Mouse (Mus musculus) right cerebral cortex, postnatal 36 days (tissue): Measurements from ENCODE around the gene Ctbp1.

Experiments
- DNase-seq, 2 experiments: peaks; one replicate each; pipeline ENCODE4 v3.0.0; 2022; ENCODE audit warnings: low spot score in 2 of 2, mixed read lengths in 1 of 2

Gene Ctbp1

DNA sequence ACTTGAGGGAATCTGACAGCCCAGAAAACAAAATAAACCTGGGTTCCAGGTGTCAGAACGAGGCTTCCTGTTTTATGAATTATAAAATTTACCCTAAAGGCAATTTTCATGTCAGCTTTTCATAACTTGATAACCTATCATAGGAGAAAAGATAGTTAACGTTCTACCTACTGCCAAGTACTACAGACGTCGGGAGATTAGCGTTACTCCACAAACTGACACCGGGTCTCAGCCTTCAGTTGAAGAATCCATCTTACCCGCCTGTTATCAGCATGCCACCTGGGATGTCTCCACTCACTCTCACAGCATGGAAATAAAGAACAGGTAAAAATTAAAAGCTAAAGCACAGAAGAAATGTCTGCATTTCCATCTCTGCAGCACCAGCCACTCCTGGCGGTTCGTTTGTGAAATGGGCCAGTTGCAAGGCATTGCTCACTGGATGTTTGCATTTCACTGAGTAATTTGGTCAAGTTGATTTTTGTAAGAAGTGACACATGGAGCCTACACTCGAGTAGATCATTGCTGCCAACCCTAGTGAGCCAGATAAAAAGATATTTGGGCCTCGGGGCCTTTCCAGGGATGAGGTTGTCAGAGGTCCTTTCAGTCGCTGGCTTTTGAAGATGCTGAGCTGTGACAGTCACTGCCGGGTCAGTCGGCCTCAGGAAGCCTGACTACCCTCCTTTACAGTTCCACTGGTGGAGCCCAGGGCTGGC, 66.1 kb downstream of the Ctbp1 start:
- DNase-seq, result no peak

DNA sequence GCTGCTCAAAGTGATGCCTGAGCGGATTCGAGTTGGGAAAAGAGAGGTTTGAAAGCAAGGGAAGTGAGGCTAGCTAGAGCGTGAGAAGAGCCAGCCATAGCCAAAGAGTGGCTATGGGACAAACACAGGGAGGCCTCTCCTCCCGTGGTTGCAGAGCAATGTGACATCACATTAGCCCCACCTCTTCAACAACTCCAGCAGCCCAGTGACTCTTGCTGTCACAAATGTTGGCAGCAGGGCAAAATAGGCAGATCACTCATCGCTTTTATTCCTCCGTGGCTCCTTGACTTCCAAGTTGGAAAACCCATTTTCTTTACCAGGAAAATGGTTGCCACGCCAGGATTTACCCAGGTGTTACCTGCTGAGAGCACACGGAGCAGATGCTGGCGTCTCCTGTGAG, 67.7 kb downstream of the Ctbp1 start:
- no peak for DNase-seq

DNA sequence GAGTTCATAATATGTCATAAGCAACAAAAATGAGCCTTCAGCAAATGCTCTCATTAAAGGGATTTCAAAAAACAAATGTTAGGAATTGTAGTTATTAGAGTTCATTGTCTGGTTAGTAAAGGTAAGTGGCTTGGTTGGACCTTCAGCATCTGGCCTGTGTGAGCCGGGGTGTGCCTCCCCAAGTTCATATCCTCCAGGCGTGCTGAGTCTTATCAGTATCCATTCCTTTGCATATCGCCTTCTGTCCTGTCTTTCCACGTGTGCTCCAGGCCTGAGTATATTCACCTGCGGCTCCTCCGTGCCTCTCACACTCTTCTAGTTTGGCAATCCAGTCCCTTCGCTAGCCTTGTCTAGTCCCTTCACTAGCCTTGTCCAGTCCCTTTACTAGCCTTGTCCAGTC, 68.5 kb downstream of the Ctbp1 start:
- no peak for DNase-seq

DNA sequence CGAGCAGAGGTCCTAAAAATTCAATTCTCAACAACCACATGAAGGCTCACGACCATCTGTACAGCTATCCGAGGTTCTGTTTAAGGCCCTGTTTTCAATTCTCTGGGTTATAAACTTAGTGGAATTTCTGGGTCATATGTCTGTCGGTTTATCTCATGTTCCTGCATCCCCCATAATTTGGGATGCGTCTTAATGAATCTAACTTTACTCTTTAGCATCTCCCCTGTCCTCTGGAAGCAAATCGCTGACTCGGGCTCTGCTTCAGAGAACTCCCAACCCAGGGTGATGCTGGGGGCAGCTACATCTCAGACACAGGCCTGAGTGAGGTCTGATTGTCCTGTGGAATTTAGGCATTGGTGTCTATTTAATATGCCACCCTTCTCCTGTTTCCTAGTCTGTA, 70.5 kb downstream of the Ctbp1 start:
- DNase-seq, result no peak

DNA sequence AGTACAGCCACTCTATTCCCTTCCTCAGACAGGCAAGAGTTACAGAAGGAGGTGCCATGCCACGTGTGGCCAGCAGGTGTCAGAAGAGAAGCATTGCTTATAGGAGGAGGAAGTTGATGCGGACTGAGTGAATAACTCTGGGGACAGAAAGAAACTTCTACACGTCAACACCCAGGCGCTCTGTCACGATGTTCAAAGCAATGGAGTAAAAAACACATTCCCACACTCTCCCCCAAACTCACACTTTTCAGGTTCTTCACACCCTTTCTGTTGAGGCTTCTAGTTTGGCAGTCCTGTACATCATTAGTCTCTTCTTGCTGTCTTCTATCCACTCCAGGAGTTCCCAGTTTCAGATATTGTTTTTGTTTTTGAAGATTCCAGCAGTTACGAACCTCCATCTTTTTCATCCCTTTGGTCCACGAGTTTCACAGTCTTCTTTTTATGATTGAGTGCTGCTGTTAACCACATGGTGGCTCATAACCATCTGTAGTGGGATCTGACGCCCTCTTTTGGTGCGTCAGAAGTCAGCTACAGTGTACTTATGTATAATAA, 71.0 kb downstream of the Ctbp1 start:
- peak; percentile 43 to 58 for DNase-seq

DNA sequence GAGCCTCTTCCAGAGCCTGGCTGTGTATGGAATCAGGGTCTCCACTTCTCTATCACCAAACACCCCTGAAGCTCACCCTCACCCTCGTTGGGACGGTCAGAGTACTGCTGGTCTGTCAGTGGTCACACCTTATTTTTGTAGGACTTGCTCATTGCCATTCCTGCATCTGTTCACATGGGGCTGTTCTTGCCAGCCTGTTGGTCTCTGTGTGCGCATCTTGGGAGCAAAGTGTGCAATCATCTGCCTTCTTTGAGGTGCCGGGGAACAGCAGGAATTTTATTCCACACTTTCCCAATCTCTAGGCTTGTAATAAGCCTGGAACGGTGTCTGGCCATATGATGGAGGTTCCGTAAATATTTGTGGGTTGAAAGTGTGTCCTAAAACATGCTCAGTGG, 71.6 kb downstream of the Ctbp1 start:
- DNase-seq, result no peak

DNA sequence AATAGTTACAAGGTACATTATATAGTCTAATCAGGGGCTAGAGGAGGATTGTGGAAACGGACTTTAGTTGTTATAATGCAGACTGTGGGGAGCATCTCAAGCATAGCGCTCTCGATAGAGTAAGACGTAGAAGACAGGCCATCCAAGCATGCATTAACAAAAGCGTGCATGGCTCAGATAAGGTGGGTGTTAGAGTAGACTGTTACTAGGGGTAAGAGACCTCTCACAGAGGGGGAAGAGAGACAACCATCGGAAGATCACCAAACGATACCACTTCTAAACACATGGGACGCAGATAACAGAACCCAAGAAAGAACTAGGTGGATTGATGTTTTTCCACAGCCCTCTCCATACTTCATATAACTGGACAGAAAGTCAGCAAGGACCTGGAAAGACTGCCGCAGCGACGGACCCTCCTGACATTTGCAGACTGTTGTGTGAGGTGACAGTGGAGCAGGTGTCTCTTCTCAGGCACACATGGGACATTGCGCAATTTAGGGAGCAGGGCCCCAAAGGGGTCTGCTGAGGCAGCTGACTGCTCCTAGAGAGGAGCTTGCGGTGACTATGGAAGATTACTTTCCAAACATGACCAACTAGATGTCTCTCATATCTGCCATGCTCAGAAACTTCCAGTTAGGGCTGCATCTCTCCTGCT, 72.2 kb downstream of the Ctbp1 start:
- DNase-seq, result no peak

DNA sequence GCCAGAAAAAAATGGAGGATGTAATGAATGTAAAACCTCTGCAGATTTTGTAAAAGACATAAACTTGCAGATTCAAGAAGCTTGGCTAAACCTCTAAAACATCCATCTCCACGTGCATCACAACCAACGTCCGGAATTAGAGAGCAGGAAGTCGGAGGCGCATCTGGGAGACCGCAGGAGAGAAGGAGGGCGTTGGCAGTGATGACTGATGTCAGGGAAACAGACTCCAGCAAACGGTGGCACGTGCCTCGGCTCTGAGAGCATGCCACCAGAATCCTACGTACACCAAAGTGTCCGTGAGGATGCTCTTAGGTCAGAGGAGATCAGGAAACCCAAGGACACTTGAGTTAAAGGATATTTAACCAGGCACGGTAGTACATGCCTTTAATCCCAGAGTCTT, 73.1 kb downstream of the Ctbp1 start:
- no peak for DNase-seq

DNA sequence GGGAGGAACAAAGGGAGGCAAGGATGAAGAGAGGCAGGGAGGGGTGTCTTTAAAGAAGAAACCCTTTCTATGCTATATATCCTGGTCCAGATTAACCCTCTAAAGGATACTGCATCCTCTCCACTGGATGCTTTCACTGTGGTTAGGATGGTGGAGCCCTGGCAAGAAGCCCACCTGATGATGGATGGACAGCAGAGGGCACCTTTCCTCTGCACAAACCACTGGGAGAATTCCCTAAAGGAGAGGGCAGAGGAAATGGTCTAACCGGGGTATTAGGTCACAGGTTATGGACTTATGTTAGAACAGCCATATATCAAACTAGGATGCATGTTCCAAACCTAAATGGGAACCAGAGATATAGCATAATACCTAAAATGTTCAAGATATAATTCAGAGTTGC, 74.7 kb downstream of the Ctbp1 start:
- no peak for DNase-seq
